Mouse (Mus musculus) lung, adult 2 months (tissue): ENCODE measurements around the gene Txndc16.

ENCODE experiments used
- CTCF ChIP-seq: fragments of 200-500 bp; IDR thresholded peaks from 2 replicates; pipeline ENCODE4 v1.5.1; 2011; ENCODE audit warnings: mild to moderate bottlenecking, low read length, control low read depth; ENCODE audit not compliant: insufficient read depth
- POLR2A ChIP-seq: fragments of 200-500 bp; IDR thresholded peaks from 2 replicates; pipeline ENCODE4 v1.6.1; 2011; ENCODE audit warnings: low read depth, mild to moderate bottlenecking, control low read depth, low read length, borderline replicate concordance; ENCODE audit errors: extremely low read depth

DNA sequence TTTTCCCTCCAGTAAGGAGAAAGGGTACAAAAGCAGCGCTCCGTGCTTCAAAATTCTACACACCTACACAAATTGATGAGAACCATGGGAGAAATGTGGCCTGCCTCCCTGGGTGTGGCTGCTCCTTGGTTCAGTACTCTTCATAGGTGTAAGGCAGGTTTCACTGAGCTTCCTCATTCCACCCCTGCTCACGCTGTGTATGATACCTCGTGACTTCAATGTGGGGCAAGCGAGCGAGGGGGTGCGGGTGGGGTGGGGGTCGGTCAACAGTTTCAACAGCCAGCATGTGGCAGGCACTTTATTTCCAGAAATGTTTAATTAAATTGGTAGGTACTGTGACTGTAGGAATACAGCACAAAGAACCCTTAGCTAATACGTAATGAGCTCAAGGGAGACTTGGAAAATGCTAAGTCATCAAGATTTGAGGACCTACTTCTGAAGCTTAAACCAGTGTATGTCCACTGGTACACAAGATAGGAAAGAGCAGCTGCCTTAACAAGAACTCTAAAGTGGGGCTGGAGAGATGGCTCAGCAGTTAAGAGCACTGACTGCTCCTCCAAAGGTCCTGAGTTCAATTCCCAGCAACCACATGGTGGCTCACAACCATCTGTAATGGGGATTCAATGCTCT lies 3.3 kb downstream of the Txndc16 start:
- TF ChIP-seq CTCF (no peak), POLR2A (no peak)
